Mouse (Mus musculus) thymus, postnatal 0 days (tissue): ENCODE data around the gene Rnf181. TPM values are rescaled to one million over a fixed set of nuclear protein-coding genes. Genes with fewer than 3 reads are reported as not detected.

Experiments used
- DNase-seq: peaks from one replicate; pipeline ENCODE4 v3.0.0-alpha.2; 2015; ENCODE audit warnings: low spot score
- polyA plus RNA-seq: library from polyadenylated mRNA; unstranded; fragments of >200 nt; fragmentation: Nextera tagmentation; extraction: Ambion mirVana; gene quantifications from 2 replicates; pipeline ENCODE4 v1.2.1, GENCODE M21; 2015

Gene Rnf181
- polyA plus RNA-seq, 1 experiment from 2014 or later: 138 TPM

- DNase-seq: no peak
Measured at GRCm38 (mm10) chr6:72330133-72330532, 36.6 kb downstream of the Rnf181 start.

- no peak for DNase-seq
Measured at GRCm38 (mm10) chr6:72329019-72329418, 37.7 kb downstream of the Rnf181 start.

GRCm38 (mm10) chr6:72326274-72326673 lies 40.5 kb downstream of the Rnf181 start:
- DNase-seq: peak; percentile 26

GRCm38 (mm10) chr6:72323786-72324508 lies 42.8 kb downstream of the Rnf181 start:
- no peak for DNase-seq

- no peak for DNase-seq
Measured at GRCm38 (mm10) chr6:72322936-72323335, 43.8 kb downstream of the Rnf181 start.

- peak; percentile 37 for DNase-seq
Measured at GRCm38 (mm10) chr6:72319019-72319418, 47.7 kb downstream of the Rnf181 start.

- DNase-seq: no peak
Measured at GRCm38 (mm10) chr6:72318440-72318839, 48.3 kb downstream of the Rnf181 start.

GRCm38 (mm10) chr6:72316044-72316443 lies 50.7 kb downstream of the Rnf181 start:
- DNase-seq: no peak

- no peak for DNase-seq
Measured at GRCm38 (mm10) chr6:72315384-72315783, 51.4 kb downstream of the Rnf181 start.

- DNase-seq: no peak
Measured at GRCm38 (mm10) chr6:72313124-72313867, 53.5 kb downstream of the Rnf181 start.

- DNase-seq: no peak
Measured at GRCm38 (mm10) chr6:72312198-72312597, 54.6 kb downstream of the Rnf181 start.

Other genes with a start within 250 kb of the Rnf181 start
- 2.1 and 3.9 TPM in 2 replicates for gene Atoh8, start 131.4 kb downstream of the Rnf181 start, polyA plus RNA-seq
- gene Sftpb, start 62.3 kb downstream of the Rnf181 start, polyA plus RNA-seq: 0.21 TPM in 1 of 2 replicates, not detected in the other
- gene Usp39, start 21.8 kb downstream of the Rnf181 start, polyA plus RNA-seq: 51.1 and 52.8 TPM in 2 replicates
- 31.7 and 32.5 TPM in 2 replicates for gene 0610030E20Rik, start 19.6 kb downstream of the Rnf181 start, polyA plus RNA-seq
- 1.6 and 1.9 TPM in 2 replicates for gene Tmem150a, start 11.5 kb downstream of the Rnf181 start, polyA plus RNA-seq
- 24.7 and 29.0 TPM in 2 replicates for gene Vamp5, start 13.5 kb upstream of the Rnf181 start, polyA plus RNA-seq
- 160 and 167 TPM in 2 replicates for gene Vamp8, start 23.7 kb upstream of the Rnf181 start, polyA plus RNA-seq
- 7.0 and 7.3 TPM in 2 replicates for gene Ggcx, start 47.4 kb upstream of the Rnf181 start, polyA plus RNA-seq
- 356 and 359 TPM in 2 replicates for gene Mat2a, start 72.6 kb upstream of the Rnf181 start, polyA plus RNA-seq
- gene Sh2d6, start 154.8 kb upstream of the Rnf181 start, polyA plus RNA-seq: 0.14 and 0.23 TPM in 2 replicates
- 62.4 and 63.4 TPM in 2 replicates for gene Capg, start 177.4 kb upstream of the Rnf181 start, polyA plus RNA-seq
- 11.8 and 13.9 TPM in 2 replicates for gene Elmod3, start 231.5 kb upstream of the Rnf181 start, polyA plus RNA-seq
- 8.4 and 10.5 TPM in 2 replicates for gene Retsat, start 231.5 kb upstream of the Rnf181 start, polyA plus RNA-seq